Mouse (Mus musculus): Measurements from ENCODE around the gene Pitpnc1. TPM values are rescaled to one million over a fixed set of nuclear protein-coding genes. Genes with fewer than 3 reads are reported as not detected.

Gene Pitpnc1
- polyA plus RNA-seq, 1 experiment from 2014 or later, result 9.7 TPM

DNA sequence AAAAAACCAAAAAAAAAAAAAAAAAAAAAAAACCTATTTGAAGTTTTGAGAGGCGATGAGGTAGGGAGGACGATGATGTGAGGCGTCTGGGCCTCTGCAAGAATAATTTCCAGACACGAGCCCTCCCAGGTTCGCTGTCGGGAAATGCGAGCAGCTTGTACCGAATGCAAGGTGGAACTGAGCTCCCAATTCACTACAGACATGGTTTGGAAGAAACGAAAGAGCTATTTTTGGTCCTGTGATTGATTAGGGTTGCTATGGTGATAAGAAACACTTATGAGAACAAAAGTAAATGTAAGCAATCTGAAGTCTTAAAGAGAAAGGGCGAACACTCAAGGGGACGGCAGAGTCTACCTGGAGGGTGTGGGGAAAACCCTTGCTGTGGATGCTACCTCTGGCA lies 164.3 kb downstream of the Pitpnc1 start:
- no peaks in the 10 kb centered on the region for H3K27me3 ChIP-seq (replicated peaks)
- peaks cover 9% of the 10 kb centered on the region; the same call in 1 of the 2 replicates for H3K4me1 ChIP-seq
- WGBS (ENCODE audit: insufficient replicate concordance), result 83% methylated on average over 11 of the region's 11 CpGs
- no peak overlapping the region for H3K4me3 ChIP-seq
- no peak overlapping the region for H3K27ac ChIP-seq
- ATAC-seq, result no peak
- no peak overlapping the region for H3K4me2 ChIP-seq
- peaks cover 13% of the 10 kb centered on the region for H3K36me3 ChIP-seq
- no peaks in the 10 kb centered on the region for H3K9me3 ChIP-seq (replicated peaks)
- H3K9ac ChIP-seq, result no peak overlapping the region

GRCm38 (mm10) chr11:107302141-107302540 lies 168.4 kb downstream of the Pitpnc1 start:
- Histone ChIP-seq H3K4me1 (no peaks in the 10 kb centered on the region), H3K9ac (no peak overlapping the region), H3K9me3 (replicated peaks) (peaks cover 7% of the 10 kb centered on the region; the same call in 1 of the 2 replicates), H3K4me2 (no peak overlapping the region), H3K36me3 (peaks cover 14% of the 10 kb centered on the region), H3K27me3 (replicated peaks) (no peaks in the 10 kb centered on the region), H3K27ac (no peak overlapping the region), H3K4me3 (no peak overlapping the region)
- 72% methylated on average over 4 of the region's 4 CpGs for WGBS (ENCODE audit: insufficient replicate concordance)
- ATAC-seq, result no peak

DNA sequence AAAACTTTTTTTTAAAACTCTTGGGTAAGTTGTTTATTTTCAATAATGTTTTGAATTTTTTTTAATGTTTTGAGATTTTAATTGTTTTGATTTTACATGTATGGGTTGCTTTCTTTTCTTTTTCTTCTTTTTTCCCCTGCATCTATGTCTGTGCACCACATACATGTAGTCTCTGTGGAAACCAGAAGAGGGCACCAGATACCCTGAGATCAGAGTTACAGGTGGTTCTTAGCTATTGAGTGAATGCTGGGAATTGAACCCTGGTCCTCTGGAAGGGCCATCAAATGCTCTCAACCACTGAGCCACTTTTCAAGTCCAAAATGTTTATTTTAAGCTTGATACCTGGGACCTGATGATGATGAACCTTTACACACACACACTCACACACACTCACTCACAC lies 170.3 kb downstream of the Pitpnc1 start:
- peaks cover 7% of the 10 kb centered on the region; the same call in 1 of the 2 replicates for H3K9me3 ChIP-seq (replicated peaks)
- no peaks in the 10 kb centered on the region for H3K27me3 ChIP-seq (replicated peaks)
- no peak overlapping the region for H3K27ac ChIP-seq
- H3K9ac ChIP-seq, result no peak overlapping the region
- no peak overlapping the region for H3K4me2 ChIP-seq
- H3K36me3 ChIP-seq, result peaks cover 14% of the 10 kb centered on the region
- no peak overlapping the region for H3K4me3 ChIP-seq
- ATAC-seq, result no peak
- no peaks in the 10 kb centered on the region for H3K4me1 ChIP-seq

DNA sequence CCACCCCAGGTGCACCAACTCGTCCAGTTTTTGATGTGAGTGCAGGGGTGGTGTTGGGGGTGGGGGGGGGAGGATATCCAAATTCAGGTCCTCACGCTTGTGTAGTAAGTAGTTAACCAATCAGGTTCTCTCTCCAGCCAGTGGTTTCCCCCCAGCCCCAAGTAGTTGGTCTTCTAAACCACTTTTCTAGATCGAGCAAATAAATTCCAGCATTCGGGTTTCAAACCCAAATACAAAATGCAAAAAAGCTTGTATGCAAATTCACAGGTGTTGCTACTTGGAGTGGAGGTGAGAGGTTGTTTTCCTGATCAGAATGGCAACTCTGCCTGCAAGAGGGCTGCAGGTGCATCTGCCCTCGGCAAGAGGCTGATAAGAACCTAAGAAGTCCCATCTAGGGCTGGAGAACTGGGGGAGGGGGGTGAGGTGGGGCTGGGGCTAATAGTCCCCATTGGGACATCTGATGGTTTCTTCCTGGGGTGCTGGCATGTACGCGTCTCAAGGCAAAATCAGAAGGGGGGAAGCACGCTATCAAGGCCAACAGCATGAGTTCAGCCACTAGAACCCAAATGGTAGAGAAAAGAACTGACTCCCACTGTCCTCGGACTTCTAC lies 170.9 kb downstream of the Pitpnc1 start:
- no peak overlapping the region for H3K27ac ChIP-seq
- H3K9me3 ChIP-seq (replicated peaks), result peaks cover 7% of the 10 kb centered on the region; the same call in 1 of the 2 replicates
- no peak for ATAC-seq
- H3K36me3 ChIP-seq, result peaks cover 14% of the 10 kb centered on the region
- no peak overlapping the region for H3K4me3 ChIP-seq
- H3K4me2 ChIP-seq, result no peak overlapping the region
- 75% methylated on average over 9 of the region's 9 CpGs for WGBS (ENCODE audit: insufficient replicate concordance)
- no peak overlapping the region for H3K9ac ChIP-seq
- no peaks in the 10 kb centered on the region for H3K4me1 ChIP-seq
- H3K27me3 ChIP-seq (replicated peaks), result no peaks in the 10 kb centered on the region

DNA sequence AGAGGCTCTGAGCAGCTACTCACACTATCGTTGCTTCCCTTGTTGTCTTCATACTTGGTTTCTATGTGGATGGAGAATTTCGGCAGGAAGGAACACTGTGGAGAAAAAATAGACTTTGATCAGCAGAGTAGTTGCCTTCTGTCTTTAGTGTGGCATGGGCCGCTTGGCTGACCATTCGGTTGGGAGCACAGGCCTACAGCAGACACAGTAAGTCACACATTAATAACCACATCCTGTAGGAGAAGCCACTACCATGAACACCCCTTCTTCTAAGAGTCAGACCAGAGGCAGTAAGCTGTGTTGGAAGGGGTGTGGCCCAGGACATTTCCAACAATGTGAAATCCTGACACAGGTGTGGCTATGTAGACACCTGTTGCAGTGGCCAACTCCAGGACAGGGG lies 174.3 kb downstream of the Pitpnc1 start:
- 68% methylated on average over 4 of the region's 4 CpGs for WGBS (ENCODE audit: insufficient replicate concordance)
- Histone ChIP-seq H3K4me3 (no peak overlapping the region), H3K9ac (no peak overlapping the region), H3K4me1 (no peaks in the 10 kb centered on the region), H3K27me3 (replicated peaks) (no peaks in the 10 kb centered on the region), H3K4me2 (no peak overlapping the region), H3K27ac (no peak overlapping the region), H3K36me3 (peaks cover 10% of the 10 kb centered on the region; the same call in 1 of the 2 replicates), H3K9me3 (replicated peaks) (peaks cover 7% of the 10 kb centered on the region; the same call in 1 of the 2 replicates)
- ATAC-seq, result no peak

GRCm38 (mm10) chr11:107292036-107292435 lies 178.5 kb downstream of the Pitpnc1 start:
- Histone ChIP-seq H3K36me3 (peaks cover 13% of the 10 kb centered on the region), H3K9me3 (replicated peaks) (peaks cover 6% of the 10 kb centered on the region; the same call in 1 of the 2 replicates), H3K27me3 (replicated peaks) (no peaks in the 10 kb centered on the region), H3K27ac (no peak overlapping the region), H3K4me2 (no peak overlapping the region), H3K4me1 (no peaks in the 10 kb centered on the region), H3K4me3 (no peak overlapping the region), H3K9ac (no peak overlapping the region)
- no peak for ATAC-seq
- 86% methylated on average over 13 of the region's 13 CpGs for WGBS (ENCODE audit: insufficient replicate concordance)

- no peak overlapping the region for H3K4me2 ChIP-seq
- H3K9ac ChIP-seq, result no peak overlapping the region
- H3K27ac ChIP-seq, result no peak overlapping the region
- 0 out of 2 replicates have a peak, but pooled peaks cover 4% of the 10 kb centered on the region for H3K4me1 ChIP-seq
- H3K9me3 ChIP-seq (replicated peaks), result peaks cover 6% of the 10 kb centered on the region; the same call in 1 of the 2 replicates
- 92% methylated on average over 2 of the region's 2 CpGs for WGBS (ENCODE audit: insufficient replicate concordance)
- H3K4me3 ChIP-seq, result no peak overlapping the region
- peaks cover 16% of the 10 kb centered on the region for H3K36me3 ChIP-seq
- no peaks in the 10 kb centered on the region for H3K27me3 ChIP-seq (replicated peaks)
- ATAC-seq, result no peak
Observed at GRCm38 (mm10) chr11:107288186-107288563, 182.3 kb downstream of the Pitpnc1 start.

DNA sequence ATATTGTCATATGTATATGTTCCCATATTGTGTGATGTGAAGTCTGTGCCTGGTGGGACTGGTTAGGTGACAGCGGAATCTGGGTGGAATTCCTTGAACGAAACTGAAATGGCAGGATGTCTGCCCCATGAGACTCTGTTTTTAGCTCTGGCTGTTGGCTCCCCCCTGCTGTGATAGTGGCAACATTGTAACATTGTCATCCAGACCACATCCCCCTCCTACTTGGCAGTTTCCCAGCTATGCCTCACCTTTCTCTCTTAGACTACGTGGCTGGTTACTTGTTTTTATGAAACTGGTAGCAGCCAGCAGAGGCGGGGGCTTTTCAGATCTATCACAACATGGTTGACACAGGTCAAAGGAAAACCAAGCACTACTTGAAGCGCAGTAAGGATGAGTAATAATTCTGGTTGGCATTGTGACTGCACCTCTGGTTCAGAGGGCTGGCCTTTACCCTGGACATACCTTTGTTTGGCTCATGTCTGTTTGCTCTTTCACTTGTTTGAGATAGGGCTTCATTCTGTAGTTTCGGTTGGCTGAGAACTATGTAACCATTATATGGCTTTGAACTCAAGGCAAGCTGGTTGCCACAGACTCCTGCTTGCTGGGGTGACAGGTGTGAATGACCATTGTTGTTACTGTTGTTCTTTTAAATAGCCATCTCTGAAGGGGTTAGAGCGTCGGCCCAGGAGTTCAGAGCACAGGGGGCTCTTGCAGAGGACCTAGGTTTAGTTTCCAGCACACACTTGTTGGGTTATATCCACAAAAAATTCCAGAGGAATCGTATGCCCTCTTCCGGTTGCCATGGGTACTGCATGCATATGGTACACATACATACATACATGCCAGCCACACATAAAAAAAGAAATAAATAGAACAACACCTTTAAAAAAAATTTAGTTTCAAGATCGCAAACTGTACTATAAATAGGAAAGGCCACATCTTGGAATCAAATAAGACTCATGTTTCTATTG lies 183.0 kb downstream of the Pitpnc1 start:
- Histone ChIP-seq H3K4me2 (no peak overlapping the region), H3K4me3 (no peak overlapping the region), H3K9me3 (replicated peaks) (peaks cover 6% of the 10 kb centered on the region; the same call in 1 of the 2 replicates), H3K36me3 (peaks cover 16% of the 10 kb centered on the region), H3K9ac (no peak overlapping the region), H3K27ac (no peak overlapping the region), H3K27me3 (replicated peaks) (no peaks in the 10 kb centered on the region), H3K4me1 (0 out of 2 replicates have a peak, but pooled peaks cover 4% of the 10 kb centered on the region)
- no peak for ATAC-seq
- WGBS (ENCODE audit: insufficient replicate concordance), result 84% methylated on average over 11 of the region's 11 CpGs

DNA sequence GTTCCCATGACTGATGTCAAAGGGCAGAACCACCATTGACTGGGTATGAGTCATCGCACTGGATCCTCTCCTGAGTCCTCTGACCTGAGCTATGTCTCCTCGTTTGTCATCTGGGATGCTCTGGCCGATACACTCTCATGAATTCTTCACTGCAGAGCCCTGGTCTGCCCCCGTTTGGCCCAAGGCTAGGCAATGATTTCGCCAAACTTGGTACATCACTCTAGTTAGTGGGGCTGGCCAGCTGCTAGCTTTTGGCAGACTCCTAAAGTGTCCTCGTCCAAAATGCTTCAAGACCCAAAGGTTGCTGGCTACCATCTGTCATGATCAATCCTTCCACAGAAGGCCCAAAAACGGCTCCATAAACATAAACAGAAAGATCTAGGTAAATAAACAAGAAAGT lies 184.8 kb downstream of the Pitpnc1 start:
- 74% methylated on average over 7 of the region's 7 CpGs for WGBS (ENCODE audit: insufficient replicate concordance)
- H3K27ac ChIP-seq, result no peak overlapping the region
- H3K4me2 ChIP-seq, result no peak overlapping the region
- peaks cover 13% of the 10 kb centered on the region for H3K36me3 ChIP-seq
- no peak overlapping the region for H3K4me3 ChIP-seq
- 0 out of 2 replicates have a peak, but pooled peaks cover 4% of the 10 kb centered on the region for H3K4me1 ChIP-seq
- no peak overlapping the region for H3K9ac ChIP-seq
- H3K9me3 ChIP-seq (replicated peaks), result peaks cover 6% of the 10 kb centered on the region; the same call in 1 of the 2 replicates
- no peak for ATAC-seq
- no peaks in the 10 kb centered on the region for H3K27me3 ChIP-seq (replicated peaks)

DNA sequence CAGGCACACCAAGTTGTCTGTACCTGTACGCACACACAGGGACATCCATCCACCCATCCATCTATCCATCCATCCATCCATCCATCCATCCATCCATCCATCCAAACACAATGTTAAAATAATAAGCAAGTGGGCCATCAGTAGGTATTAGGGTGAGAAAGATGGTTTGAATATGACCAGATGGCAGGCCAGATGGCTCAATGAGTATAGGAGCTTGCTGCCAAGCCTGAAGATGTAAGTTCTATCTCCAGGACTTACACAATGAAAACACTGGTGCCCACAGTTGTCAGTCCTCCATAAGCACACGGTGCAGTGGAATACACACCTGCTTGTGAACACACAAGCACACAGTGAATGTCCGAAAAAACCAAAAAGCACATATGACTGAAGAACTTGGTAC lies 186.9 kb downstream of the Pitpnc1 start:
- 83% methylated on average over 3 of the region's 3 CpGs for WGBS (ENCODE audit: insufficient replicate concordance)
- no peak for ATAC-seq
- H3K36me3 ChIP-seq, result 0 out of 2 replicates have a peak, but pooled peaks cover 2% of the 10 kb centered on the region

DNA sequence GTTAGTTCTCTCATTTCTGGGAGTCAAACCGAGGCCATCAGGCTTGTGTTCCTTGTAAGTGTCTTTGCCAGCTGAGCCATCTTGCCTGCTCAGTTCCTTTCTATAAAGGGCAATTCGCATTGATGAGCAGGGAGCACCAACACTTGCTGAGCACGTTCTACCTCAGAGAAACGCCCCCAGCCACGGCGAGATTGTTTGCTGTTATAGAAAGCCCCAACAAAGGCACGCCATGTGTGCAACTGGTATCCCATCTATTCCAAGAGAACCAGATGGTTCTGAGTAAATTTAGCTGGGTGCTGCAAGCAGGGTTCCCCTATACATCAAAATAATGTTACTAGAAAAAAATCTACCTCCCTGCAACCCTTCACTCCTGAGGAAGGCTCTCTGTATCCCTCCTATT lies 188.0 kb downstream of the Pitpnc1 start:
- H3K4me3 ChIP-seq, result no peak overlapping the region
- H3K36me3 ChIP-seq, result 0 out of 2 replicates have a peak, but pooled peaks cover 2% of the 10 kb centered on the region
- H3K4me2 ChIP-seq, result no peak overlapping the region
- no peaks in the 10 kb centered on the region for H3K9me3 ChIP-seq (replicated peaks)
- H3K9ac ChIP-seq, result no peak overlapping the region
- 80% methylated on average over 7 of the region's 7 CpGs for WGBS (ENCODE audit: insufficient replicate concordance)
- no peaks in the 10 kb centered on the region for H3K27me3 ChIP-seq (replicated peaks)
- no peak for ATAC-seq
- H3K4me1 ChIP-seq, result peaks cover 10% of the 10 kb centered on the region
- no peak overlapping the region for H3K27ac ChIP-seq

More for the DNA sequence above, 186.9 kb downstream of the Pitpnc1 start:
- Histone ChIP-seq H3K4me3 (no peak overlapping the region), H3K27me3 (replicated peaks) (no peaks in the 10 kb centered on the region), H3K9me3 (replicated peaks) (no peaks in the 10 kb centered on the region), H3K4me2 (no peak overlapping the region), H3K27ac (no peak overlapping the region), H3K4me1 (0 out of 2 replicates have a peak, but pooled peaks cover 4% of the 10 kb centered on the region), H3K9ac (no peak overlapping the region)

DNA sequence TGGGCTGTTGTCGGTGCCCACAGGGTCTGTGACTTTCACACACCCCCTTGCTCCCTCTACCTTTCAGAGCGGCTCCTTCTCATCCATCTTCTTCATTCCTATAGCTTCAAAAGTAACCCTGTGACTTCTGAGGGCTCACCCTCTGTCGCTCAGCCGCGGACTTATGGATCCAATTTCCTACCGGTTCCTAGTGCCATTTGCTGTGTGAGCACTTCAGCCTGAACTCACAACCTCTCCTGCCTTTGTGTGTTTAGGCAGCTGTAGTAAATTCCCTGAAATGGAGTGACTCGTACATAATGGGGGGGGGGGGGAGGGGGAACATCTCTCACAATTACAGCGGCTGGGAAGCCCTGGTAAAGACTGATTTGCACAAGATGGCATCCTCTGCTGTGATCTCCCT lies 191.2 kb downstream of the Pitpnc1 start:
- peaks cover 21% of the 10 kb centered on the region for H3K4me1 ChIP-seq
- no peak for ATAC-seq
- no peak overlapping the region for H3K4me2 ChIP-seq
- no peak overlapping the region for H3K9ac ChIP-seq
- no peaks in the 10 kb centered on the region for H3K36me3 ChIP-seq
- 67% methylated on average over 8 of the region's 8 CpGs for WGBS (ENCODE audit: insufficient replicate concordance)
- no peaks in the 10 kb centered on the region for H3K9me3 ChIP-seq (replicated peaks)
- H3K4me3 ChIP-seq, result no peak overlapping the region
- no peak overlapping the region for H3K27ac ChIP-seq
- no peaks in the 10 kb centered on the region for H3K27me3 ChIP-seq (replicated peaks)
